Mouse (Mus musculus): Measurements from ENCODE around the gene Gbx1. TPM values are rescaled to one million over a fixed set of nuclear protein-coding genes. Genes with fewer than 3 reads are reported as not detected.

Gene Gbx1
- polyA plus RNA-seq, 1 experiment from 2014 or later = 4.9 TPM

GRCm38 (mm10) chr5:24527780-24528179, 778 bp upstream of the Gbx1 start:
- DNase-seq (ENCODE audit: low spot score) = no peak
- 15% methylated on average over 6 of the region's 6 CpGs for WGBS
- ATAC-seq (ENCODE audit: low FRiP score) = no peak
- Histone ChIP-seq H3K9me3 (ENCODE audit: control insufficient read depth, low read length) (no peaks in the 10 kb centered on the region), H3K27ac (no peak overlapping the region), H3K9ac (no peak overlapping the region), H3K4me3 (replicated peaks; ENCODE audit: low read length) (no peak overlapping the region), H3K36me3 (replicated peaks; ENCODE audit: control insufficient read depth, insufficient read depth) (no peaks in the 10 kb centered on the region), H3K27me3 (ENCODE audit: control insufficient read depth, insufficient read depth, low read length) (peaks cover 83% of the 10 kb centered on the region), H3K4me2 (replicated peaks) (peak overlapping the region; percentile 24; the same call in 1 of the 2 replicates), H3K4me1 (replicated peaks; ENCODE audit: control insufficient read depth, insufficient read depth, low read length) (peaks cover 16% of the 10 kb centered on the region; the same call in 1 of the 2 replicates)

GRCm38 (mm10) chr5:24526190-24526888, 663 bp downstream of the Gbx1 start:
- WGBS = under 1% methylated on average over 58 of the region's 109 CpGs
- ATAC-seq (ENCODE audit: low FRiP score) (peak; percentile 26; the same call in 1 of the 2 replicates), DNase-seq (ENCODE audit: low spot score) (no peak)
- Histone ChIP-seq H3K9ac (peak overlapping the region; percentile 65), H3K27me3 (ENCODE audit: control insufficient read depth, insufficient read depth, low read length) (peaks cover 78% of the 10 kb centered on the region), H3K4me1 (replicated peaks; ENCODE audit: control insufficient read depth, insufficient read depth, low read length) (peaks cover 16% of the 10 kb centered on the region; the same call in 1 of the 2 replicates), H3K9me3 (ENCODE audit: control insufficient read depth, low read length) (no peaks in the 10 kb centered on the region), H3K27ac (0 out of 2 replicates have a peak overlapping the region, but pooled peaks have one; percentile 1), H3K4me3 (replicated peaks; ENCODE audit: low read length) (peak overlapping the region; percentile 50), H3K36me3 (replicated peaks; ENCODE audit: control insufficient read depth, insufficient read depth) (no peaks in the 10 kb centered on the region), H3K4me2 (replicated peaks) (peak overlapping the region; percentile 93)

- no peak overlapping the region for H3K27ac ChIP-seq
- peak overlapping the region; percentile 93 for H3K4me2 ChIP-seq (replicated peaks)
- DNase-seq (ENCODE audit: low spot score) (no peak), ATAC-seq (ENCODE audit: low FRiP score) (no peak)
- no peaks in the 10 kb centered on the region for H3K36me3 ChIP-seq (replicated peaks; ENCODE audit: control insufficient read depth, insufficient read depth)
- 2% methylated on average over 34 of the region's 34 CpGs for WGBS
- H3K4me3 ChIP-seq (replicated peaks; ENCODE audit: low read length) = peak overlapping the region; percentile 50
- H3K27me3 ChIP-seq (ENCODE audit: control insufficient read depth, insufficient read depth, low read length) = peaks cover 71% of the 10 kb centered on the region
- no peaks in the 10 kb centered on the region for H3K9me3 ChIP-seq (ENCODE audit: control insufficient read depth, low read length)
- H3K4me1 ChIP-seq (replicated peaks; ENCODE audit: control insufficient read depth, insufficient read depth, low read length) = peaks cover 15% of the 10 kb centered on the region; the same call in 1 of the 2 replicates
- peak overlapping the region; percentile 65 for H3K9ac ChIP-seq
These were observed 1.4 kb downstream of the Gbx1 start for GRCm38 (mm10) chr5:24525360-24526189.

GRCm38 (mm10) chr5:24524522-24524921, 2.5 kb downstream of the Gbx1 start:
- no peak for ATAC-seq (ENCODE audit: low FRiP score)
- Histone ChIP-seq H3K27me3 (ENCODE audit: control insufficient read depth, insufficient read depth, low read length) (peaks cover 65% of the 10 kb centered on the region), H3K4me2 (replicated peaks) (peak overlapping the region; percentile 93), H3K9ac (no peak overlapping the region), H3K9me3 (ENCODE audit: control insufficient read depth, low read length) (no peaks in the 10 kb centered on the region), H3K36me3 (replicated peaks; ENCODE audit: control insufficient read depth, insufficient read depth) (no peaks in the 10 kb centered on the region), H3K27ac (no peak overlapping the region), H3K4me1 (replicated peaks; ENCODE audit: control insufficient read depth, insufficient read depth, low read length) (peaks cover 11% of the 10 kb centered on the region; the same call in 1 of the 2 replicates), H3K4me3 (replicated peaks; ENCODE audit: low read length) (peak overlapping the region; percentile 50)
- no peak for DNase-seq (ENCODE audit: low spot score)
- 17% methylated on average over 4 of the region's 4 CpGs for WGBS

GRCm38 (mm10) chr5:24523806-24524205, 3.2 kb downstream of the Gbx1 start:
- Histone ChIP-seq H3K36me3 (replicated peaks; ENCODE audit: control insufficient read depth, insufficient read depth) (no peaks in the 10 kb centered on the region), H3K9me3 (ENCODE audit: control insufficient read depth, low read length) (no peaks in the 10 kb centered on the region), H3K4me2 (replicated peaks) (peak overlapping the region; percentile 93), H3K9ac (no peak overlapping the region), H3K4me1 (replicated peaks; ENCODE audit: control insufficient read depth, insufficient read depth, low read length) (peaks cover 11% of the 10 kb centered on the region; the same call in 1 of the 2 replicates), H3K27ac (no peak overlapping the region), H3K27me3 (ENCODE audit: control insufficient read depth, insufficient read depth, low read length) (peaks cover 58% of the 10 kb centered on the region), H3K4me3 (replicated peaks; ENCODE audit: low read length) (peak overlapping the region; percentile 50)
- ATAC-seq (ENCODE audit: low FRiP score) (no peak), DNase-seq (ENCODE audit: low spot score) (no peak)
- WGBS = 20% methylated on average over 8 of the region's 8 CpGs

GRCm38 (mm10) chr5:24521366-24521765, 5.6 kb downstream of the Gbx1 start:
- 67% methylated on average over 8 of the region's 8 CpGs for WGBS
- no peak for DNase-seq (ENCODE audit: low spot score)
- no peak overlapping the region for H3K27ac ChIP-seq
- H3K4me1 ChIP-seq (replicated peaks; ENCODE audit: control insufficient read depth, insufficient read depth, low read length) = peaks cover 8% of the 10 kb centered on the region; the same call in 1 of the 2 replicates
- H3K9me3 ChIP-seq (ENCODE audit: control insufficient read depth, low read length) = no peaks in the 10 kb centered on the region
- peaks cover 42% of the 10 kb centered on the region for H3K27me3 ChIP-seq (ENCODE audit: control insufficient read depth, insufficient read depth, low read length)
- no peak for ATAC-seq (ENCODE audit: low FRiP score)
- no peak overlapping the region for H3K4me2 ChIP-seq (replicated peaks)
- H3K9ac ChIP-seq = no peak overlapping the region
- no peaks in the 10 kb centered on the region for H3K36me3 ChIP-seq (replicated peaks; ENCODE audit: control insufficient read depth, insufficient read depth)
- H3K4me3 ChIP-seq (replicated peaks; ENCODE audit: low read length) = no peak overlapping the region

- WGBS = 57% methylated on average over 8 of the region's 8 CpGs
- Histone ChIP-seq H3K27ac (no peak overlapping the region), H3K4me3 (replicated peaks; ENCODE audit: low read length) (no peak overlapping the region), H3K27me3 (ENCODE audit: control insufficient read depth, insufficient read depth, low read length) (no peaks in the 10 kb centered on the region), H3K4me2 (replicated peaks) (no peak overlapping the region), H3K36me3 (replicated peaks; ENCODE audit: control insufficient read depth, insufficient read depth) (no peaks in the 10 kb centered on the region), H3K4me1 (replicated peaks; ENCODE audit: control insufficient read depth, insufficient read depth, low read length) (0 out of 2 replicates have a peak, but pooled peaks cover 3% of the 10 kb centered on the region), H3K9ac (no peak overlapping the region), H3K9me3 (ENCODE audit: control insufficient read depth, low read length) (no peaks in the 10 kb centered on the region)
- DNase-seq (ENCODE audit: low spot score) = no peak
- no peak for ATAC-seq (ENCODE audit: low FRiP score)
These were observed 14.7 kb downstream of the Gbx1 start for GRCm38 (mm10) chr5:24512271-24512670.

GRCm38 (mm10) chr5:24510635-24511034, 16.4 kb downstream of the Gbx1 start:
- Histone ChIP-seq H3K27ac (no peak overlapping the region), H3K4me1 (replicated peaks; ENCODE audit: control insufficient read depth, insufficient read depth, low read length) (0 out of 2 replicates have a peak, but pooled peaks cover 3% of the 10 kb centered on the region), H3K9me3 (ENCODE audit: control insufficient read depth, low read length) (no peaks in the 10 kb centered on the region), H3K4me2 (replicated peaks) (no peak overlapping the region), H3K27me3 (ENCODE audit: control insufficient read depth, insufficient read depth, low read length) (no peaks in the 10 kb centered on the region), H3K9ac (no peak overlapping the region), H3K36me3 (replicated peaks; ENCODE audit: control insufficient read depth, insufficient read depth) (no peaks in the 10 kb centered on the region), H3K4me3 (replicated peaks; ENCODE audit: low read length) (no peak overlapping the region)
- WGBS = 54% methylated on average over 11 of the region's 11 CpGs
- ATAC-seq (ENCODE audit: low FRiP score) (no peak), DNase-seq (ENCODE audit: low spot score) (no peak)

- no peaks in the 10 kb centered on the region for H3K9me3 ChIP-seq (ENCODE audit: control insufficient read depth, low read length)
- no peak overlapping the region for H3K9ac ChIP-seq
- H3K27me3 ChIP-seq (ENCODE audit: control insufficient read depth, insufficient read depth, low read length) = no peaks in the 10 kb centered on the region
- H3K36me3 ChIP-seq (replicated peaks; ENCODE audit: control insufficient read depth, insufficient read depth) = 0 out of 2 replicates have a peak, but pooled peaks cover 6% of the 10 kb centered on the region
- no peak overlapping the region for H3K4me3 ChIP-seq (replicated peaks; ENCODE audit: low read length)
- 93% methylated on average over 7 of the region's 7 CpGs for WGBS
- DNase-seq (ENCODE audit: low spot score) (no peak), ATAC-seq (ENCODE audit: low FRiP score) (no peak)
- H3K4me2 ChIP-seq (replicated peaks) = no peak overlapping the region
- H3K4me1 ChIP-seq (replicated peaks; ENCODE audit: control insufficient read depth, insufficient read depth, low read length) = 0 out of 2 replicates have a peak, but pooled peaks cover 3% of the 10 kb centered on the region
- H3K27ac ChIP-seq = no peak overlapping the region
These were observed 18.6 kb downstream of the Gbx1 start for GRCm38 (mm10) chr5:24508406-24508805.

Measured in hindbrain, embryonic 14.5 days (tissue).